Mouse (Mus musculus) frontal cortex, adult (tissue): ENCODE data around the gene Cd151.

ENCODE experiments used
- ATAC-seq: cut with Nextera tagmentation; 2 replicates; pipeline ENCODE4 v1.9.2; 2017; ENCODE audit warnings: mild to moderate bottlenecking, moderate library complexity, mixed read lengths; ENCODE audit not compliant: low TSS enrichment

The Cd151 gene

GRCm38 (mm10) chr7:141457986-141458660, 9.1 kb upstream of the Cd151 start:
- ATAC-seq: no peak

- ATAC-seq: no peak
Measured at GRCm38 (mm10) chr7:141458661-141459060, 8.5 kb upstream of the Cd151 start.

GRCm38 (mm10) chr7:141459301-141459711, 7.9 kb upstream of the Cd151 start:
- ATAC-seq: no peak

GRCm38 (mm10) chr7:141460001-141460390, 7.2 kb upstream of the Cd151 start:
- ATAC-seq: no peak

GRCm38 (mm10) chr7:141460391-141461113, 6.6 kb upstream of the Cd151 start, which contains the start of gene Cracr2b:
Gene Cracr2b, plus strand, starts transcription at chr7:141461094.
- no peak for ATAC-seq

GRCm38 (mm10) chr7:141461521-141462332, 5.5 kb upstream of the Cd151 start:
- no peak for ATAC-seq

GRCm38 (mm10) chr7:141462333-141462821, 4.8 kb upstream of the Cd151 start:
- no peak for ATAC-seq

- ATAC-seq: no peak
Measured at GRCm38 (mm10) chr7:141463824-141464602, 3.2 kb upstream of the Cd151 start.

GRCm38 (mm10) chr7:141464603-141465201, 2.5 kb upstream of the Cd151 start:
- no peak for ATAC-seq

- no peak for ATAC-seq
Measured at GRCm38 (mm10) chr7:141465388-141466044, 1.7 kb upstream of the Cd151 start.

GRCm38 (mm10) chr7:141466045-141466394, 1.2 kb upstream of the Cd151 start:
- ATAC-seq: no peak

GRCm38 (mm10) chr7:141466607-141467148, 514 bp upstream of the Cd151 start:
- no peak for ATAC-seq

GRCm38 (mm10) chr7:141468164-141468521, 951 bp downstream of the Cd151 start:
- no peak for ATAC-seq

GRCm38 (mm10) chr7:141468522-141469211, 1.5 kb downstream of the Cd151 start:
- ATAC-seq: peak; percentile 68; the same call in 1 of the 2 replicates

GRCm38 (mm10) chr7:141469352-141469751, 2.2 kb downstream of the Cd151 start:
- ATAC-seq: no peak

- ATAC-seq: no peak
Measured at GRCm38 (mm10) chr7:141469901-141470636, 2.9 kb downstream of the Cd151 start.

GRCm38 (mm10) chr7:141470637-141470944, 3.4 kb downstream of the Cd151 start:
- ATAC-seq: no peak

GRCm38 (mm10) chr7:141471236-141471635, 4.0 kb downstream of the Cd151 start:
- no peak for ATAC-seq

- no peak for ATAC-seq
Measured at GRCm38 (mm10) chr7:141472226-141472625, 5.0 kb downstream of the Cd151 start.
